Mouse (Mus musculus): Measurements from ENCODE around the gene Tcp11. TPM values are rescaled to one million over a fixed set of nuclear protein-coding genes. Genes with fewer than 3 reads are reported as not detected.

Tcp11 gene
- polyA plus RNA-seq, 1 experiment = 5.0 TPM

DNA sequence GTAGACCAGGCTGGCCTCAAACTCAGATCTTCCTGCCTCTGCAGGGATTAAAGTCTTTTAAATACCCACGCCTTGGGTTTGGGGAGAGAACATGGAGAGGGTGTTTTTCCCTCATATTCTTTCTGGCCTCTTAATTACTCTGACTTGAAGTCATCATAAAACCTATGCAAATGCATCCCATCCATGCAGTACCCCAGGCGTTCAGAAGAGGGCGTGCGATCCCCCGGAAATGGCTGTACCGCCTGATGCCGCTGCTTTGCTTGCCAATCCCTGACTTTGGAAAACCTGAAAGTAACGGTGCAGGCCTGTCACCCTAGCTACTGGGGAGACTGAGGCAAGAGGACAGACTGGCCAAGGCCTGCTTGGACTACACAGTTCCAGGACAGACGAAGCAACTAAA lies 946 bp upstream of the Tcp11 start:
- WGBS = 70% methylated on average over 9 of the region's 9 CpGs
- peak; percentile 47; the same call in 1 of the 2 replicates for TF ChIP-seq CTCF (IDR thresholded peaks at IDR 0.05; ENCODE audit: borderline replicate concordance, control insufficient read depth, extremely low read depth, insufficient read depth, low read length, poor library complexity)
- no peak for TF ChIP-seq POLR2A (IDR thresholded peaks at IDR 0.05; ENCODE audit: control insufficient read depth, extremely low read depth, insufficient read depth, low read length, poor library complexity)
- Histone ChIP-seq H3K36me3 (ENCODE audit: control insufficient read depth, insufficient read depth, low read length) (no peaks in the 10 kb centered on the region), H3K27ac (ENCODE audit: control insufficient read depth, insufficient read depth, low read length) (no peak overlapping the region), H3K4me1 (replicated peaks; ENCODE audit: control insufficient read depth, insufficient read depth, low read length) (peaks cover 6% of the 10 kb centered on the region), H3K4me3 (ENCODE audit: control insufficient read depth, insufficient read depth, low read length) (no peak overlapping the region), H3K27me3 (ENCODE audit: control insufficient read depth, insufficient read depth, low read length) (no peaks in the 10 kb centered on the region)
- peak; percentile 54 for DNase-seq

- Histone ChIP-seq H3K27ac (ENCODE audit: control insufficient read depth, insufficient read depth, low read length) (no peak overlapping the region), H3K4me3 (ENCODE audit: control insufficient read depth, insufficient read depth, low read length) (no peak overlapping the region), H3K27me3 (ENCODE audit: control insufficient read depth, insufficient read depth, low read length) (no peaks in the 10 kb centered on the region), H3K4me1 (replicated peaks; ENCODE audit: control insufficient read depth, insufficient read depth, low read length) (peaks cover 6% of the 10 kb centered on the region), H3K36me3 (ENCODE audit: control insufficient read depth, insufficient read depth, low read length) (no peaks in the 10 kb centered on the region)
- TF ChIP-seq CTCF (IDR thresholded peaks at IDR 0.05; ENCODE audit: borderline replicate concordance, control insufficient read depth, extremely low read depth, insufficient read depth, low read length, poor library complexity) = no peak
- TF ChIP-seq POLR2A (IDR thresholded peaks at IDR 0.05; ENCODE audit: control insufficient read depth, extremely low read depth, insufficient read depth, low read length, poor library complexity) = no peak
- 11% methylated on average over 9 of the region's 9 CpGs for WGBS
- DNase-seq = no peak
These were observed 352 bp upstream of the Tcp11 start for GRCm38 (mm10) chr17:28080817-28081165.

- Histone ChIP-seq H3K27me3 (ENCODE audit: control insufficient read depth, insufficient read depth, low read length) (no peaks in the 10 kb centered on the region), H3K4me3 (ENCODE audit: control insufficient read depth, insufficient read depth, low read length) (peak overlapping the region; percentile 61), H3K4me1 (replicated peaks; ENCODE audit: control insufficient read depth, insufficient read depth, low read length) (peaks cover 8% of the 10 kb centered on the region), H3K36me3 (ENCODE audit: control insufficient read depth, insufficient read depth, low read length) (no peaks in the 10 kb centered on the region), H3K27ac (ENCODE audit: control insufficient read depth, insufficient read depth, low read length) (no peak overlapping the region)
- under 1% methylated on average over 25 of the region's 25 CpGs for WGBS
- peak; percentile 92 for DNase-seq
- TF ChIP-seq CTCF (IDR thresholded peaks at IDR 0.05; ENCODE audit: borderline replicate concordance, control insufficient read depth, extremely low read depth, insufficient read depth, low read length, poor library complexity) = peak; percentile 87; the same call in 1 of the 2 replicates
- TF ChIP-seq POLR2A (IDR thresholded peaks at IDR 0.05; ENCODE audit: control insufficient read depth, extremely low read depth, insufficient read depth, low read length, poor library complexity) = no peak
These were observed 821 bp downstream of the Tcp11 start for GRCm38 (mm10) chr17:28079618-28080017.

GRCm38 (mm10) chr17:28078028-28078427 lies 2.4 kb downstream of the Tcp11 start:
- Histone ChIP-seq H3K27ac (ENCODE audit: control insufficient read depth, insufficient read depth, low read length) (no peak overlapping the region), H3K4me3 (ENCODE audit: control insufficient read depth, insufficient read depth, low read length) (no peak overlapping the region), H3K4me1 (replicated peaks; ENCODE audit: control insufficient read depth, insufficient read depth, low read length) (peaks cover 13% of the 10 kb centered on the region), H3K27me3 (ENCODE audit: control insufficient read depth, insufficient read depth, low read length) (no peaks in the 10 kb centered on the region), H3K36me3 (ENCODE audit: control insufficient read depth, insufficient read depth, low read length) (no peaks in the 10 kb centered on the region)
- TF ChIP-seq CTCF (IDR thresholded peaks at IDR 0.05; ENCODE audit: borderline replicate concordance, control insufficient read depth, extremely low read depth, insufficient read depth, low read length, poor library complexity) = no peak
- no peak for TF ChIP-seq POLR2A (IDR thresholded peaks at IDR 0.05; ENCODE audit: control insufficient read depth, extremely low read depth, insufficient read depth, low read length, poor library complexity)
- no peak for DNase-seq
- WGBS = 96% methylated on average over 9 of the region's 9 CpGs

GRCm38 (mm10) chr17:28074486-28074885 lies 6.0 kb downstream of the Tcp11 start:
- Histone ChIP-seq H3K4me3 (ENCODE audit: control insufficient read depth, insufficient read depth, low read length) (no peak overlapping the region), H3K27me3 (ENCODE audit: control insufficient read depth, insufficient read depth, low read length) (no peaks in the 10 kb centered on the region), H3K36me3 (ENCODE audit: control insufficient read depth, insufficient read depth, low read length) (no peaks in the 10 kb centered on the region), H3K4me1 (replicated peaks; ENCODE audit: control insufficient read depth, insufficient read depth, low read length) (peaks cover 7% of the 10 kb centered on the region), H3K27ac (ENCODE audit: control insufficient read depth, insufficient read depth, low read length) (no peak overlapping the region)
- TF ChIP-seq CTCF (IDR thresholded peaks at IDR 0.05; ENCODE audit: borderline replicate concordance, control insufficient read depth, extremely low read depth, insufficient read depth, low read length, poor library complexity) = no peak
- no peak for TF ChIP-seq POLR2A (IDR thresholded peaks at IDR 0.05; ENCODE audit: control insufficient read depth, extremely low read depth, insufficient read depth, low read length, poor library complexity)
- DNase-seq = peak; percentile 37
- WGBS = 34% methylated on average over 7 of the region's 7 CpGs

DNA sequence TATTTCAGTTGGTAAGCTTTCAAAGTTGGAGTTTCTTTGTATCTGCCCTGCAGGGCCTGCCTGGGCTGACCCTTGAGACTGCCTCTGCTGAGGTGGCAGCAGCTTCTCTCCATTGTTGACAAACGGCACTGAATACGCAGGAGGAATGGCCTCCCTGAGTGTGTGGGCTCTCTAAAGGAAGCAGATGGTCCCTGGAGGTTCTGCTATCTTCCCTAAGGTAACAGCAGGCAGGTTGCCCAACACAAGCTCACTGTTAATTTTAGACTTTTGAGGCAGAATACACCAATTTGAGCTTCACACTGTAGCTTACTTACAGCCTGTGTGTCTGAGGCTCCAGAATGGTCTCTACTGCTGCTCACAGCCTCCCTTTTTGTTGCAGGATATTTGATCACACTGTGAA lies 7.7 kb downstream of the Tcp11 start:
- no peak for DNase-seq
- TF ChIP-seq POLR2A (IDR thresholded peaks at IDR 0.05; ENCODE audit: control insufficient read depth, extremely low read depth, insufficient read depth, low read length, poor library complexity) (no peak), CTCF (IDR thresholded peaks at IDR 0.05; ENCODE audit: borderline replicate concordance, control insufficient read depth, extremely low read depth, insufficient read depth, low read length, poor library complexity) (no peak)
- WGBS = 93% methylated on average over 2 of the region's 2 CpGs
- no peak overlapping the region for H3K27ac ChIP-seq (ENCODE audit: control insufficient read depth, insufficient read depth, low read length)
- no peak overlapping the region for H3K4me3 ChIP-seq (ENCODE audit: control insufficient read depth, insufficient read depth, low read length)
- H3K27me3 ChIP-seq (ENCODE audit: control insufficient read depth, insufficient read depth, low read length) = no peaks in the 10 kb centered on the region; the same call in 1 of the 2 replicates
- H3K36me3 ChIP-seq (ENCODE audit: control insufficient read depth, insufficient read depth, low read length) = no peaks in the 10 kb centered on the region
- H3K4me1 ChIP-seq (replicated peaks; ENCODE audit: control insufficient read depth, insufficient read depth, low read length) = peaks cover 7% of the 10 kb centered on the region

DNA sequence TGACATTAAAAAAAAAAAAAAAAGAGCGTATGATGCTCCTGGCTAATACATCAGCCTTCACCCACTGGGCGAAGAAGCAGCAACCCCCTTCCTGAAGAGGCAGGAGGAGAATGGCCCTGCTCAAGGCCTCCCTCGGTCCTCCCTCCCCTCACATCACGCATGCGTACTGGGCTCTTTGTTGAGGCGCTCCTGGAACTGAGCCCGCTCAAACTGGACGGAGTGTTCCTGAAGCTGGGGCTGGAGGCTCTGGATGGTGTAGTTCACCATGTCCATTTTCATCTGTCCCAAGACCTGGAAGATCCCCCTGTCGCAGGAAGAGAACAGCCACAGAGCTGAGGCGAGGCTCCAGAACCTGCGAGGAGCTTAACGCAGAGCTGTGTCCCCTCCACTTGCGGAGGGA lies 10.2 kb downstream of the Tcp11 start:
- no peaks in the 10 kb centered on the region for H3K36me3 ChIP-seq (ENCODE audit: control insufficient read depth, insufficient read depth, low read length)
- H3K27ac ChIP-seq (ENCODE audit: control insufficient read depth, insufficient read depth, low read length) = no peak overlapping the region
- 93% methylated on average over 13 of the region's 13 CpGs for WGBS
- H3K4me1 ChIP-seq (replicated peaks; ENCODE audit: control insufficient read depth, insufficient read depth, low read length) = peaks cover 7% of the 10 kb centered on the region
- H3K4me3 ChIP-seq (ENCODE audit: control insufficient read depth, insufficient read depth, low read length) = no peak overlapping the region
- TF ChIP-seq CTCF (IDR thresholded peaks at IDR 0.05; ENCODE audit: borderline replicate concordance, control insufficient read depth, extremely low read depth, insufficient read depth, low read length, poor library complexity) (no peak), POLR2A (IDR thresholded peaks at IDR 0.05; ENCODE audit: control insufficient read depth, extremely low read depth, insufficient read depth, low read length, poor library complexity) (no peak)
- no peaks in the 10 kb centered on the region; the same call in 1 of the 2 replicates for H3K27me3 ChIP-seq (ENCODE audit: control insufficient read depth, insufficient read depth, low read length)
- no peak for DNase-seq
